Mouse (Mus musculus): ENCODE data around the gene Myo1e. TPM values are rescaled to one million over a fixed set of nuclear protein-coding genes. Genes with fewer than 3 reads are reported as not detected.

Gene Myo1e
- total and polyA plus RNA-seq, 3 experiments: 82.3 to 186 (median 98.7) TPM

DNA sequence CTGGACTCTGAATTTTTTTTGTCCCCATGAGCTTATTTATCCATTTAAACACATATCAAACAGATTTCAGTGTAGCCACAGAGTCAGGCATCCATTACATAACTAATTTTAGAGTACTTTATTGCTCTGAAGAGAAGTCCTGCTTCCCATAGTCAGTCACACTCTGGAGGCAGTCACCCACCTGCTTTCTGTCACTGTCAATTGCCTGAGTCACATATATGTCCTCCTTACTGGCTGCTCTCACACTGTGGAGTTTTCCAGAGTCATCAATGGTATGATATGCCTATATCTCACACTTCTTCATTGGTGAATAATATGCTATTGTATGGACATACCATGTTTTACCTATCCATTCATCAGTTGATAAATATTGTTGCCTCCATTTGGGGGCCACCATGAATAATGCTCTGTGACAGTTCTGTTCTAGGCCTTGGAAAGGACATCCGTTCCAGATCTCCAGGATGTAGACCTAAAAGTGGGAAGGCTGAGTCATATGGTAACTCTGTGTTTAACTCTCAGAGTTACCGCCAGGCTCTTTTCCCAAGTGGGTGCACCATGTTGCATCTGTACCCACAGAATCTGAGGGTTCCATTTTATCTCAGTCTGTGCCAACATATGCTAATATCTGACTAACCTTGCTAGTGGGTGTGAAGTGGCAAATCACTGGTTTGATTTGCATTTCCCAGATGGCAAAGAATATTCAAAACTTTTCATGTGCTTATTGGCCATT, 152.4 kb downstream of the Myo1e start:
- no peak overlapping the region for H3K27ac ChIP-seq (ENCODE audit: insufficient read depth, low read depth)
- in situ Hi-C loops (cut with MboI; ENCODE audit: low pct_ligation_motif_present, low pct_unique_long_range_greater_than_20kb, low sequenced_read_pairs): no loop called here
- no peaks in the 10 kb centered on the region for H3K27me3 ChIP-seq (replicated peaks)
- peak; percentile 20 for DNase-seq (ENCODE audit: extremely low read depth)
- H3K9ac ChIP-seq (ENCODE audit: insufficient read depth, low read depth): no peak overlapping the region
- H3K4me1 ChIP-seq (ENCODE audit: control insufficient read depth in 1 of 2, insufficient read depth in 2 of 2): peaks cover 3 to 13% of the 10 kb centered on the region in 2 experiments; a peak in 2 of 4 replicates
- TF ChIP-seq E2F4 (IDR thresholded peaks at IDR 0.05; ENCODE audit: insufficient replicate concordance, low read depth, low read length): no peak
- TF ChIP-seq RCOR1 (conservative IDR thresholded peaks at IDR 0.05; ENCODE audit: low read depth, low read length): no peak
- TF ChIP-seq MEF2A (IDR thresholded peaks at IDR 0.05; ENCODE audit: borderline replicate concordance, low read depth, low read length): no peak
- no peak for TF ChIP-seq SIN3A (IDR thresholded peaks at IDR 0.05; ENCODE audit: low read length)
- no peak for TF ChIP-seq ZKSCAN1 (IDR thresholded peaks at IDR 0.05; ENCODE audit: borderline replicate concordance, low read depth, low read length)
- TF ChIP-seq MXI1 (IDR thresholded peaks at IDR 0.05; ENCODE audit: low read depth, low read length): no peak
- no peak for TF ChIP-seq TBP (conservative IDR thresholded peaks at IDR 0.05; ENCODE audit: low read depth, low read length)
- TF ChIP-seq KAT2A (IDR thresholded peaks at IDR 0.05; ENCODE audit: insufficient replicate concordance, low read length): no peak
- TF ChIP-seq SMC3 (IDR thresholded peaks at IDR 0.05; ENCODE audit: low read depth, low read length): no peak
- TF ChIP-seq MAFK (IDR thresholded peaks at IDR 0.05; ENCODE audit: insufficient replicate concordance, low read length): no peak
- TF ChIP-seq BHLHE40 (IDR thresholded peaks at IDR 0.05; ENCODE audit: low read depth, low read length): no peak
- TF ChIP-seq NELFE (IDR thresholded peaks at IDR 0.05; ENCODE audit: low read depth, low read length): no peak
- H3K4me3 ChIP-seq (replicated peaks in 1 of 3; ENCODE audit: low read depth in 2 of 3, low read length in 2 of 3, poor library complexity in 1 of 3): no peak overlapping the region
- H3K9me3 ChIP-seq (replicated peaks; ENCODE audit: low read length): no peaks in the 10 kb centered on the region
- dilution Hi-C loops (cut with MboI; ENCODE audit: extremely low pct_ligation_motif_present, extremely low pct_unique_long_range_greater_than_20kb, low sequenced_read_pairs): no loop called here
- H3K4me2 ChIP-seq (ENCODE audit: insufficient read depth, low read depth, poor library complexity, severe bottlenecking): no peak overlapping the region
- peaks cover 71 to 96% of the 10 kb centered on the region in 2 experiments for H3K36me3 ChIP-seq (replicated peaks in 1 of 2; ENCODE audit: control insufficient read depth in 1 of 2, insufficient read depth in 1 of 2, low read length in 1 of 2)
- H3K79me2 ChIP-seq (replicated peaks; ENCODE audit: control insufficient read depth, extremely low read depth, insufficient read depth, poor library complexity, severe bottlenecking): no peaks in the 10 kb centered on the region

DNA sequence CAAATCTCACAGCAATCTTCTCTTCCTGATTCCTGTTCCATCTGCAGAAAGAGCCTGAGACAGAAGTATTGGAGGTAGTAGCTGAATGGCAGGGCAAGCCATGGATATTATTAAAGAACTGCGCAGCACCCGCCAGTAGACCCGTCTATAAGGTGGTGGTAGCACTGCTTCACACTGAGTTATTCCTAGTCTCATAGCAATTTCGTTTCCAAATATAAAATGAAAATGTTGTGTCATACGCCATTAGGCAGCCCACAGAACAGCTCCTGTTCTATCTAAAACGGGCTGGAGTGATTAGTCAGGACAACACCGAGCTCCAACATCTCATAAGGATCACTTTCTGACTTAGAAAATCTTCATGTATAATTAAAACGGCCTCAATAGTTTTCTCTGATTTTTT, 157.6 kb downstream of the Myo1e start:
- H3K4me2 ChIP-seq (ENCODE audit: insufficient read depth, low read depth, poor library complexity, severe bottlenecking): no peak overlapping the region
- dilution Hi-C loops (cut with MboI; ENCODE audit: extremely low pct_ligation_motif_present, extremely low pct_unique_long_range_greater_than_20kb, low sequenced_read_pairs): no loop called here

More for the DNA sequence above, 157.6 kb downstream of the Myo1e start:
- TF ChIP-seq TBP (conservative IDR thresholded peaks at IDR 0.05; ENCODE audit: low read depth, low read length) (no peak), MYC (IDR thresholded peaks at IDR 0.05; ENCODE audit: low read depth, low read length) (no peak), SMC3 (IDR thresholded peaks at IDR 0.05; ENCODE audit: low read depth, low read length) (no peak), NELFE (IDR thresholded peaks at IDR 0.05; ENCODE audit: low read depth, low read length) (no peak), IRF4 (IDR thresholded peaks at IDR 0.05; ENCODE audit: low read depth, low read length) (no peak), MXI1 (IDR thresholded peaks at IDR 0.05; ENCODE audit: low read depth, low read length) (no peak), MEF2A (IDR thresholded peaks at IDR 0.05; ENCODE audit: borderline replicate concordance, low read depth, low read length) (no peak), SIN3A (IDR thresholded peaks at IDR 0.05; ENCODE audit: low read length) (no peak), E2F4 (IDR thresholded peaks at IDR 0.05; ENCODE audit: insufficient replicate concordance, low read depth, low read length) (no peak), CHD2 (IDR thresholded peaks at IDR 0.05; ENCODE audit: low read length) (no peak), ZKSCAN1 (IDR thresholded peaks at IDR 0.05; ENCODE audit: borderline replicate concordance, low read depth, low read length) (no peak), TCF12 (IDR thresholded peaks at IDR 0.05; ENCODE audit: low read depth, low read length) (no peak), USF1 (IDR thresholded peaks at IDR 0.05; ENCODE audit: low read depth, low read length) (no peak)
- no peaks in the 10 kb centered on the region for H3K79me2 ChIP-seq (replicated peaks; ENCODE audit: control insufficient read depth, extremely low read depth, insufficient read depth, poor library complexity, severe bottlenecking)
- DNase-seq (ENCODE audit: extremely low read depth): no peak
- no peak overlapping the region for H3K27ac ChIP-seq (ENCODE audit: insufficient read depth, low read depth)
- no peaks in the 10 kb centered on the region for H3K9me3 ChIP-seq (replicated peaks; ENCODE audit: low read length)
- H3K36me3 ChIP-seq (replicated peaks in 1 of 2; ENCODE audit: control insufficient read depth in 1 of 2, insufficient read depth in 1 of 2, low read length in 1 of 2): peaks cover 71 to 98% of the 10 kb centered on the region in 2 experiments
- H3K9ac ChIP-seq (ENCODE audit: insufficient read depth, low read depth): no peak overlapping the region
- peaks cover 0 to 5% of the 10 kb centered on the region in 2 experiments; a peak in 1 of 4 replicates for H3K4me1 ChIP-seq (ENCODE audit: control insufficient read depth in 1 of 2, insufficient read depth in 2 of 2)
- no peak overlapping the region for H3K4me3 ChIP-seq (replicated peaks in 1 of 3; ENCODE audit: low read depth in 2 of 3, low read length in 2 of 3, poor library complexity in 1 of 3)
- in situ Hi-C loops (cut with MboI; ENCODE audit: low pct_ligation_motif_present, low pct_unique_long_range_greater_than_20kb, low sequenced_read_pairs): no loop called here
- H3K27me3 ChIP-seq (replicated peaks): no peaks in the 10 kb centered on the region
